Mouse (Mus musculus) layer of hippocampus, adult 2 months (tissue): ENCODE measurements at regions not wholly inside any gene's neighbourhood (a gene's known extent, or its start where the extent isn't known, plus 50 kb on each side); places are given as distances from the start of the nearest gene placed in this dataset.
A peak's percentile ranks its signal among the peaks of the same experiment; 100 is the strongest.

Experiments used
- DNase-seq, 2 experiments: peaks; one replicate each; pipeline ENCODE4 v3.0.0; 2022; ENCODE audit warnings: low spot score in 2 of 2
- H3K27ac ChIP-seq: fragments of 200-600 bp; 2 replicates; pipeline ENCODE4 v1.8.1; 2022
- H3K4me3 ChIP-seq: fragments of 200-600 bp; 2 replicates; pipeline ENCODE4 v1.8.1; 2022; ENCODE audit warnings: mild to moderate bottlenecking
- CTCF ChIP-seq: fragments of 200-600 bp; conservative IDR thresholded peaks from 2 replicates; pipeline ENCODE4 v1.8.1; 2022; ENCODE audit warnings: antibody characterized with exemption, mild to moderate bottlenecking, moderate library complexity

DNA sequence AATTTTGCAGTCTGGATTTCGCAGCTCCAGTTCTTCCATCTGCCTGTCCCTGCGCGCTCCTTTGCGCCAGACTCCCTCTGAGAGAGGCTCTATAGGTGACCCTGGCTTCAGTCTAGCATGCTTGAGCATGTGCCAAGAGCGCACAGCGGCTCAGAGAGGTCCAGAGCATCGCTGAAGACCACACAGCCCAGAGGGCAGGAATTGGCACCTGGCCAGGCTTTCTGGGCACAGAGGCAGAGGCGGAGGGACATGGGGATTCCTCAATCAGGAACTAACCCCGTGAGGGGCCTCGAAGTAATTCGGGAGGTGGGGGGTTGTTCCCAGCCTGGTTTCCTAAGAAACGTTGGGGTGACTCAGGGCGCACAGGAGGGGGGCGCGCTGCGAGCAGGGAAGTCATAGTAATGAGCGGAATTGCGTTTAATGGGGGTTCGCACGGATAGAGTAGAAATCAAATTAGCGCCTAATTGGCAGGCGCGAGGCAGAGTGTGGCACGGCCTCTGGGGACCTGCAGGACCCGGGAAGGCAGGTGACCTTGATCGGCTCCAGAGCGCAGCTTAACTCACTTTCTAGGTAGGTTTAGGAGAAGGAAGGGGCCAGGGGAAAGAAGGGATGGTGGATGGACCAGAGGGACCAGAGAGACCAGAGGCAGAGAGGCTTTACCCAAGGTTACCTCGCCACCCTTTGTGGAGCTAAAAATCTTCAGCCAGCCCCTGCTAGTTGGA is 151.1 kb downstream of the 2410131K14Rik start:
- DNase-seq, result peak in 1 of 2 experiments; percentile 32
- no peak overlapping the region; the same call in 1 of the 2 replicates for H3K27ac ChIP-seq
- peak overlapping the region; percentile 50 for H3K4me3 ChIP-seq
- no peak for TF ChIP-seq CTCF

DNA sequence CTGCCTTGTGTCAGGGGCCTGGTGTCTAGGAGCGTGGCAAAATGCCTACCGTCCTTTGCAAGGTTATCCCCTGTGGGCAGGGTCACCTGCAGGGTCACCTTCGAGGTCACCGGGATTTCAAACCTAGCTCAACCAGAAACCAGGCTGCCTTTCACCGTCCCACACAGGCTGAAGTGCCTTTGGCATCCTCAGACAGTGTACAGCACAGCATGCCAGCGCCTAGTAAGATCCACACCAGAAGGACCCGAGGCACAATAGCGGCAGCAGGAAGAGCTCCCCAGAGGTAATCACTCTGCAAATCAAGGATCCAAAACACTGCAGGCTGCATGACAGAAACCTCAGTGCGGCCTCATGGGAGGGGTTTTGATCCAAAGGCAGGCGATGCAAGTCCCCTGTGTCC is 155.9 kb downstream of the 2410131K14Rik start:
- Histone ChIP-seq H3K4me3 (no peak overlapping the region), H3K27ac (no peak overlapping the region)
- DNase-seq, result no peak
- TF ChIP-seq CTCF, result no peak

GRCm38 (mm10) chr5:118404398-118404797 is 156.1 kb upstream of the Med13l start:
- DNase-seq, result no peak
- Histone ChIP-seq H3K27ac (no peak overlapping the region), H3K4me3 (no peak overlapping the region)
- no peak for TF ChIP-seq CTCF

DNA sequence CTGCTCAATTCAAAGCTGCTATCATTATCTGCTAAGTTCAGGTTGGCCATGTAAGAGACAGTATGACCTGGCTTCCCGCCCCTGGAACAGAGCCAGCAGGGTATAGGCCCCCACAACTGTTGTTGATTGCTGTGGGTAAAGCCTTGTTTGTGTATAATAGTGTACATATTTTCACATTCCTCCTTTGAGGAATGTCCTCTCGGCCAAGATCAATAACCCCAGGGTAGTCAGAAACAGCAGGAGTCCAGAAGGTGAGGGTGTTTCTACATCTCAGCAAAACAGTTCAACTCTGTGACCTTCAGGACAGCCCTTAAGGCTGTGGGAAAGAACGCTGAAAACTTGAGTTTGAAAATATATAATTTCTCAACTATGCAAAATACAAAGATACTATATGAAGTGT is 155.1 kb upstream of the Med13l start:
- no peak for TF ChIP-seq CTCF
- Histone ChIP-seq H3K4me3 (no peak overlapping the region), H3K27ac (no peak overlapping the region)

DNA sequence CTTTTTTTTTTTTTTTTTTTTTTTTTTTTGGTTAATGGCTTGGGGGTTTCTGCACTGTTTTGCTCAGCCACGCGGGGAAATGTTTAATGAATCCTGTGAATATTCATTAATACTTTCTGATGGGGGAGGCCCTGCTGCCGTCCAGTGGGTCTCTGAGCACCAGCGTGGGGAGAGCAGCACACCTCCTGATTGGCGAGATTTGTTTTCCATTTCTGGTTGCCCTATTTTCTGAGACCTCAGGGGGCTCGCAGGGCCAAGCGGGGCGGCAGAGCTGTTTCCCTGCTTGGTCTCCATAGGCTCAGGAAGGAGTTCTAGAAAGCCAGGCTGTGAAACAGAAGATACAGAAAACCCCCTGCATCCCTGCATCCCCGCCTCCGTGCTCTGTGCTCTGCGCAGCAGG is 153.0 kb upstream of the Med13l start:
- no peak for DNase-seq
- H3K4me3 ChIP-seq, result no peak overlapping the region
- H3K27ac ChIP-seq, result no peak overlapping the region
- TF ChIP-seq CTCF, result no peak

More for the DNA sequence above, 155.1 kb upstream of the Med13l start:
- no peak for DNase-seq

- no peak overlapping the region for H3K4me3 ChIP-seq
- no peak for DNase-seq
- no peak for TF ChIP-seq CTCF
- H3K27ac ChIP-seq, result no peak overlapping the region
Measured at GRCm38 (mm10) chr5:118407973-118408372, 152.5 kb upstream of the Med13l start.

DNA sequence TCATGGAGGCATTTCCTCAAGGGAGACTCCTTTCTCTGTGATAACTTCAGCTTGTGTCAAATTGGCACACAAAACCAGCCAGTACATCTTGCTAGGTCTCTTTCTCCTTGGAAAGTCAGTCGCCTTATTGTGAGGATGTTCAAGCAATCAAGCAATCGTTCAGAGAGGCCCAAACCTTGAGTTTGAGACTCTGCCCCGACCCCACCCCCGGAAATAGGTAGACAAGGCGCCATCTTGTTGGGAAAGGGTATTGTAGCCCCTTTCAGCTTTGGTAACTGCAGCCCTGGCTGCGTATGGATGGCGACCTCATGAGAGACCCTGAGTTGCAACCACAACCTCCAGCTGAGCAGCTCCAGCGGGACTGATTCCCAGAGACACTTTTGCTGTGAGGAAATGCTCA is 151.7 kb upstream of the Med13l start:
- no peak for TF ChIP-seq CTCF
- H3K4me3 ChIP-seq, result no peak overlapping the region
- H3K27ac ChIP-seq, result no peak overlapping the region
- DNase-seq, result no peak

DNA sequence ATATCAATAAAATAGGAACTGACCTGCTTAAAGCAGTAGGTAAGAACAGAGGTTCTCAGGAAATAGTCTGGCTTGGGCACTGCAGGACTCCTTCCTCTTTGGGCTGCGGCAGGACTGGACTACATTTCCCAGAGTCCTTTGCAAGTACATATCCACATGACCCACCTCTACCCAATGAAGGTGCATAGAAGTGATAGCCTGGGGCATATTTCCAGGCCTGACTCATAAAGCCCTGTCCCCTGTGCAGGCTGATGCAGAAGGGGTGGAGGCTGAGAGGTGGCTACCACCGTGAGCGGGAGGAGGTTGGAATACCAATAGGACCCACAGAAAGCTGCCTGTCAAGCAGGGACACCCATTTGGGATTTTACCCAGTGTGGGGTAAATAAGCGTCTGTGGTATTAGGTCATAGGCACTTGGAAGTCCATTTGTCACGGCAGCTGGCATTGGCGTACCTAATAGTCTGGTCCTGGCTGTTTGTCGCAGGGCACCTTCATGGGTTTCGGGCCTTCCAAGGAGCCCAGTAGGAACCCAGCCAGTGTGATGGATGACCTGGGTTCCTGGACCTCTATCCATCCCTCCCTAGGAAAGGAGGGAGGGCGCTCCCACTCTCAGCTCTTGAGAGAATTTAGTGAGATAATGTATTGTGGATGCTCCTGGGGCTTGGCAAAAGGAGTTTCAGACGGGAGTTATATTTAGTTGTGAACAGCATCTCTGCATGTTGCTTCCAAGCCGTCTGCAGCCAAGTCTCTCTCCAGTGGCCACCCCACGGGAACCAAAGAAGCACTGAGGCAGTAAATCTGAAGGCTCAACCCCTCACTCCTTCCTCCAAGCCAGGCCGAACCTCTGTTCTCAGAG is 146.8 kb upstream of the Med13l start:
- H3K27ac ChIP-seq, result peak overlapping the region; percentile 83
- H3K4me3 ChIP-seq, result peak overlapping the region; percentile 37
- TF ChIP-seq CTCF, result no peak
- DNase-seq, result peak; percentile 75 to 89

DNA sequence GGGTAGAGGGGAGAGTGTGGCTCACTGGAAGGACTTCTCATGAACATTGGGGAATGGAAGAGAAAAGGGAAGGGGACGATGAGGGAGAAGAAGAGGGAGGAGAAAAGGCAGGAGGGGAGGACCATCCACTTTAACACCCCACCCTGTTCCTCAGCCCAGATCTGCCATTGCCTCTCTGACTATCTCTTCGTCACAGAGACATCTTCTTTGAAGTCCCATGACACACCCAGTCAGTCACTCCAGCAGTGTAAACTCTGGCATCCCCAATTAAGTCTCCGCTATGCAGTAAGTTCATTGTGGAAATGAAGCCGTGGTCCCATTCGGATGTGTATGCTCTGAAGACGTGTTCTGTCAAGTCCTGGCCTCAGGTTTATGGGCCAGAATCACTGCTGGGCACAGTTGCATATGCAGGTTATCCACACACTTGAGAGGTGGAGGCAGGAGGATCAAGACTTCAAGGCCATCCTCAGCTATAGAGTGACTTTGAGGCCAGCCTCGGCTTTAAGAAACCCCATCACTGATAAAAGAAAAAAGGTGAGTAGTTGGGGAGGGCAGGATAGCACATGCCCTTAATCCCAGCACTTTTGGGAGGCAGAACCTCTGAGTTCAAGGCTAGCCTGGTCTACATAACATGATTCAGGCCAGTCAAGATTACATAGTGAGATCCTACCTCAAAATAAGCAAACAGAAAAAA is 141.0 kb upstream of the Med13l start:
- Histone ChIP-seq H3K4me3 (no peak overlapping the region), H3K27ac (no peak overlapping the region)
- no peak for TF ChIP-seq CTCF
- no peak for DNase-seq

DNA sequence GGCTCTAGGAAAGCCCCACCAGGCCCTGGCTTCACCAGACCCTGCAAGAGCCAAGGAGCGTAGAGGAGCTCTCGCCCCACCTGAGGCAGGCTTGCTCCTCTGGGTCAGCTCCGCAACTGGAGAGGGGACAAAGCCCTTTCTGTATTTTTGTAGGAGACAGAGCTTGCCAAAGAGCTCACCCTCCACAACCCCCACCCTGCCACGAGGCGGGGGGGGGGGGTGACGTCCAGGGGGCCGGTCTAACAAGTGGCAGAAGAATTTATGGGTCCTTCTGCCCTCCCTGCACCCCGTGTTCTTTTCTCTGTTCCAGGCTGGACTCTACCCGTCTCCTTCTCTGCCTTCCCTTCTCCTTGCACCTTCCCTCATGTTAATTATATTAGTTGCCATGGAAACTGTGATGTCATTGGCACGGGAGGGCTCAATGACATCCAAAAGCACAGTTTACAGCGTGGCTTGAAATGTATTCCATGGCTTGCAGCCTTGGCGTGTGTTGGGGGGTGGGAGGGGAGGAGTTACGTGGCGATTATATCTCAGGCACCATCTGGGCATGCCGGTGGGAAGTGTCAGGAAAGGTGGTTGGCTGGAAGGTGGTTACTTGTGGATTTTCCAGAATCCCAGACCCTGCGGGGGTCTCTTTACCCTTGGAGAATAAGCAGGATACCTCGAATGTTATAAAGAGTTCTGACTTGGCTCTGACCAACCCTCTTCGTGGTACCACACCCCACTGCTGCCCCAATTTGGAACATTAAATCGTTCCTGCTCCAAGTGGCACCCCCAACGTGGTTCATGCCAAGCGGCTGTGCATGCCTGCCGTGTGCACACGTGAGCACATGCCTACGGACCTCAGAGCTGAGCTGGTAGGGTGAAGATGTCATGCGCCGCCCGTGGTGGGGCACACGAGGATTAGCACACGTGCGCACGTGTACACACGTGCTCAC is 138.3 kb upstream of the Med13l start:
- Histone ChIP-seq H3K4me3 (peak overlapping the region; percentile 42), H3K27ac (peak overlapping the region; percentile 90)
- TF ChIP-seq CTCF, result no peak
- DNase-seq, result peak; percentile 76 to 85

- Histone ChIP-seq H3K4me3 (no peak overlapping the region), H3K27ac (no peak overlapping the region)
- DNase-seq, result no peak
- TF ChIP-seq CTCF, result no peak
Measured at GRCm38 (mm10) chr5:118424177-118424576, 136.3 kb upstream of the Med13l start.
